Mouse (Mus musculus): ENCODE results near the gene Ascl2. TPM values are rescaled to one million over a fixed set of nuclear protein-coding genes. Genes with fewer than 3 reads are reported as not detected.

Gene Ascl2
- polyA plus RNA-seq (2017; shearing (Covaris generic)): under 1 TPM in 1 of 2 experiments, not detected in 1; 0.29 TPM

DNA sequence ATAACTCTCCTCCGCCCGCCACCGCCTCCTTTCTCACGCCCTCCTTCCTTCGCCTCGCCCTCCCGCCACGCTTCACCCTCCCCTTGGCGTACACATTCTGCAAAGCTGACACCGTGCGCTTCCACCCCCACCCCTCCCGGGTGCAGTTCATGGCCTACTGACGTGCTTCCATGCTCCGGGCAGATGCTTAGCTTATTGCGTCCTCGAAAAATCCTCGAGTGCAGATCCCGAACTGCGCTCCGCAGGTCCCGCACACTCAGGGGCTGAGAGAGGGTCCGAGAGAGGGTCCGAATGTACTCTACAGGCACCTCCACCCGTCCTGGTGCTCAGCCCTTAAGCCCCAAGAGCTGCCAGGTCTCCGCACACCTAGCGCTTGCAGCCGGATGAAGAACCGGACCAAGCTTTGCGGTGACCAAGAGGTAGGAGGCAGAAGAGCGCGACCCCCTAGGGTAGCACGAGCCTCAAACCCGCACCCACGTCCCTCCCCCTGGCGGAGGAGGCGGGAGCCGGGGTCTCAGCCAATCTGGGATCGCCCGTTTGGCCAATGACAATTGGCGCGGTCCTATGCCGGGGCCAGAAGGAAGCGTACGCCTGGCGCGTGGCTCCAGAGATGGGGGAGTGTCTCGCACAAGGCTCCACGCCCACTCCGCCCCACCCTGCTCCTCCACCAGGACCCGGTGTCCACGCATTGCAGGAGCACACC, at the start of gene Ascl2:
Gene Ascl2 (minus strand): TSS at position 456 of the 703 bp plus-strand sequence.
- ATAC-seq: no peak

DNA sequence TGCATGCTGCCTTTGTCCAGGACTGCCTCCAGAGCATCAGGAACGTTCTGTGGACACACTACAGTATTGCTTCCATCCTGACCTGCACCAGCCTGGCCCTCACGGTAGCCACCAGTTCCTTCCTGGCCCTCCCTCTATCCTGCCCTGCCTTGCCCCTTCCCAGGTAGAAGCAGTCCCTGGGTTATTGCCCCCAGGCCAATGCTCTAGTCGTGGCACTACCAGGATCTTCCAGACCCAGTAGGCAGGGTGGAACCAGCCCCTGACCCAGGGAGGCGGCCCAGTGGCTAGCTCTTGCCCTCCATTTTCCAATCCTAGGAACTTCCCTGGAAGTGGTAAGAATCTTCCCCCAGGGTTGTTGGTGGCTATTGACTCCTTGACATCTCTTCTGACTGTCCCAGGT, 48.1 kb upstream of the Ascl2 start:
- no peak for ATAC-seq

DNA sequence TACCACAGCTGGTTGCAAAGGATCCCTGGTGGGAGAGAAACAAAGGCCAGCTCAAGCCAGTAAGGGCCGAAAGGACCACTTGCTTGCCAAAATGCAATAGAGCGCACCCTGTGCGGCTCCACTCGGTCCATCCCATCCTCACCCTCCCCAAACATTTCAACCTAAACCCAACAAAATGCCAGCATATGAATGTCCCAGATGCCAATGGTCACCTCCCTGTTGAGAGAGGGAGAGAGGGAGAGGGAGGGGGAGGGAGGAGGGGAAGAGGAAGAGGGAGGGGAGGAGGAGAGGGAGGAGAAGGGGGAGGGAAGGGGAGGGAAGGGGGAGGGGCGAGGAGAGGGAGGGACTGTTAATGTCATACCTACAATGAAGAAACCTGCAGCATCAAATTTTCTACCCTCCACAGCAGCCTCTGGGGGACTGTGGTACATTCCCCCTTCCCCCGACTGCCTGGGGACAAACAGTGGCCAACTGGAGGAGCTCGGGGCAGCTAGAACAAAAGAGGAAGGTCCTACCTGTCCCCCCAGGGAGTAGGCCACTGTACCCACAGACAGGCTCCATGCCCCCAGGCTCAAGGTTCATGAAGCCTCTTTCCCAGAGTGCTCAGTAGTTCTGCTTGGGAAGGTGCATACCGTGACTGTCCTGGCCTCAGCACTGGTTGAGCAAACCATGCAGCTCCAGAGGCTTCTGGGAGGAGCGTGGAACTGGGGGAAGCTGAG, 47.5 kb upstream of the Ascl2 start:
- ATAC-seq: no peak

DNA sequence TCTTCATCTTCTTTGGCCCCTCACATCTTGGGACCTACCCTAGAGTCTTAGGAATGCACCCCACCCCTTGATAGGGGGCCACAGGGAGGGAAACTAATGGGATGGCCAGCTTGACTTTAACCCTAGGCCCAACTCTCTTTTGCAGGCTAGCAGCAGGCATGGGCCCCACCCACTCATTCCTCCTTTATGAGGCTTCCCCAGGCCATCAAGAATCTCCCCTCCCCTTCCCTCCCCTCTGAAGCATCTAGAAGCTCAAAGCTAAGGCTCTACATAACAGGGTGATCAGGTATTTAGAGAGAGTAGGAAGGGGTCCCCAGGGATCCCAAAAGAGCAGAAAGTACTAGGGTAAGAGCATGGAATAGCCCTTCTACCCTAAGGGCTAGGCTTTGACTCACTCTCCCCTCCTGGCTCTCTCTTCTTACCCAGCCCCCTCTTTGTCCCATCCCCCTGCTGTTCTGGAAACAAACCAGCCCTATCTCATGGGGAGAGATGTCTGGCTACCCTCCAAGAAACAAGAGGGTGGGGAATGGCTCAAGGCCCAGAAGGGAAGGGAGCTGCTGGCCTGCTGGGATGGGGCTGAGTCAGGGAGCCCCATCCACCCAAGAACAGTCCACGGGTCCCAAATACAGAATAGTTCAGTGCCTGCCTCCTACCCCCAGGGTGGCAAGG, 46.8 kb upstream of the Ascl2 start:
- no peak for ATAC-seq

DNA sequence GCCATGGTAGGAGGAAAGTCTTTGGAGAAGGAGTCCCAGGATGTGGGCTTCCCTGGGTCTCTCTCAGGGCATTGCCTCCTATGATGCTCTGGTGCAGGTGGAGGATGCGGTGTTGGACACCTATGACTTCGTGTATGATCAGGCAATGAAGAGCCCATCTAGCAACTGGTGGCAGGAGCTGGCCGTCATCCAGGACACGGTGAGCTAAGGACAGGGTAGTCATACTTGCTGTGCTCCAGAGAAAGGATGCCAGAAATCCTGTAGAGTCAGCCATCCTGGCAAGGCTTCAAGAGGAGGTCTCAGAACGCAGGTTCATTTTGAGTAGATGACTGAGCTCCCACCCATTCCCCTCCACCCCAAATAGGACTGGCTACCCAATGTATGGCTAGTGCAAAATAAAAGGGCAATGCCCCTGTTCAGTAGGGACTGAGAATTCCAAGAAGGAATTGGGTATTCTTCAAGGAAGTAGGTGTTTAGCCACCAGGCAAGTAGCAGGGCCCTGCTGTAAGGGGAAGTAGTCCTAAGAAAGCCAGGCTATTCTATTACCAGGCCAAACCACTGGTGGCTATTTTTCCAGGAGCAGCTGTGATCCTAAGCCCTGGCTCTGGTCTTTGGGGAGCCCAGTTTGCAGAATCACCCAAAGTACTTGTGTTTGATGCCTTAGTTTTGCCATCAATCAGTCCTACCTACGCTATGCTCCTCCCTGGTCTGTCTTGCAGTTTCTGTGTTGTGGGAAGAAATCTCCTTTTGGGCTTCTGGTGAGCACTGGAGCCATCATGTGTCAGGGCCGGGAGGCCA, 46.0 kb upstream of the Ascl2 start:
- ATAC-seq: no peak

DNA sequence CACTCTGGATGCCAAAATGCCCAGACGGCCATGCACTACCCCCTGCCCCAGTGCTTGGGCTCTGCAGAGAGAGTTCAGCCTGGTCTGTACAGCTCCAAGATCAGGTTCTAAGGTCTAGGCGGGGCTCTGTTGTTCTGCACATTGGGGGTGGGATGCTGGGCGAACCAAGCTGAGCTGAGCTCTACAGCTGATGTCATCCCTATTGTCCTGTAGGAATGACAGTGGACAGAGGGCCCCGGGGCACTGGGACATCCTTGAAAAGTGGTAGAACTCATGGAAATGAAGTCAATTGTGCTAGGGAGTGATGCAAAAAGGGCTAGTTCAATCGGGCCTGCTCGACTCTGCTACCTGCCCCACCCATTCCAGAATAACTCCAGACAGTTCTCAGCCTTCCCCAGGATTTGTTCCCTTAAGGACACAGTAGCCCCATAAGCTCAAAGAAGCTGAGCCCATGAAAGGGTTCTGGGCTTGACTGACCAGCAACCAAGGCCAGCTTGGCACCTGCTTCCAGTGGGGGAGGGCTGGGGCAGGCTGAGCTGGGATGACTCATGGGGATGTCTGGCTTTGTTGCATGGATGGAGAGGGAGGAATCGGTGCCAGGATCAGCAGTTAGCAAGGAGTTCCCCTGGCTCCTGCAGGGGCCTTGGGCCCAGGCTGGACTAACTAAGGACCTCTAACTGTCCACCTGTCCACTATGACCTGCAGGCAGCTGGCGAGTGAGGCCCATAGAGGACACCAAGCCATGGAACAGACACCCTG, 44.5 kb upstream of the Ascl2 start:
- no peak for ATAC-seq

DNA sequence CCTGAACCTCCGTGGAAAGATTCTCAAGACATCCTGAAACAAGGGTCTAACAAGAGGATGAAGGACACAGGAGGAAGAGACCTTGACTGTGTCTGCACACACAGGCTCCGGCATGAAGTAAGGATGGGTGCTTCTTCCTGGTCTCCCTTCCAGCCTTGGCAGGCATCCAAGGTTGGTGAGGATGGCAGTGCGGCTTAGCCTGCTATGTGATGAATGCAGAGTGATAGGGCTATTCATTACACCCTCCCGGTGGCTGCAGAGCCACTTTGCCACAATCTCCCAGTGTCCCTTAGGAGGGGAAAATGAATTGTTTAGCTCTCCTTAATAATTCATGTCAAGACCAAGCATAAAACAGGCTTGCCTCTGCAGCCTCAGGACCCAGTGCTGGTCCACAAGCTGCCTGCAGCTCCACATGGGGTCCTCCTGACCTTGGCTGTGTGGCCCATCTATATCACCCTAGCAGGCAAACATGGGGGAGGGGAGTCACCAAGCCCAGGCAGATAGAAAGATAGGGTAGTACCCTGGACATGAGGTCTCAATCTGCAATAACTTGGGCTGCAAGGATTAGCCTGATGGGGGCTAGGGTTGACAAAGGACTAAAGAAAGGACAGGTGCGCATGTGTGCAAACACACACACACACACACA, 43.3 kb upstream of the Ascl2 start:
- ATAC-seq: no peak

DNA sequence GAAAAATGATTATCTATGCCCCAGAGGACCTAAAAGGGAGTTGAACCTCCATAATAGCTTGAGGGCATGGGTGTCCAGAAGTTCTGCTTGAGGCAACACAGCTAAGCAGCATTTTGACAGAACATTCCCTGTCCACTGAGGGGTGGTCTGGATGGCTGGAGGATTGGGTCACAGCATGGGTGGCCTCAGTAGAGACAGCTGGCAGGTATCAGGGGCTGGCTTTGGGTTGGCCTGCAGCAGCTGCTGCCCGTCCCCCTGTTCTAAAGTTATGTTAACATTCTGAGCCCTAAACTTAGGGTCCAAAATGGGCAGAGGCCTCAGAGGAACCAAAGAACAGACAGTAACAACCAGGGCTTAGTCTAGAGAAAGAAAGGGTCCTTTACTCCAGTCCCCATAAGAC, 42.2 kb upstream of the Ascl2 start:
- ATAC-seq: no peak

DNA sequence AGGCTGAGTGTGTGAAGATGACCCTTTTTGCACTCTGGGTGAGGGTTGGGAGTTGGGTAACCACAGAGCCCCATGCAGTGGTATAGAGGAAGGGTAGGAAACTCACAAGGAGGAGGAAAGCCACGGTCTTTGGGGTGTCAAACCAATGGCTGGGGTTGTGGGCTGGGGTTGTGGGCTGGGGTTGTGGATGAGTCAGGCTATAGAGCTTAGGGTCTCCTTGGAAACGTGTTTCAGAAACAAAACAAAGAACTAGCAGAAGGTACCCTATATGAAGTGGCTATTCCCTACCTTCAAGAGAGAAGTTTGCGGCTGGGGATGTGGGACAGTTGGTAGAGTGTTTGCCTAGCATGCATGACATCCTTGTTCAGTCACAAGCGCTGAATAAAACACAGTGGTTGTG, 40.9 kb upstream of the Ascl2 start:
- no peak for ATAC-seq

DNA sequence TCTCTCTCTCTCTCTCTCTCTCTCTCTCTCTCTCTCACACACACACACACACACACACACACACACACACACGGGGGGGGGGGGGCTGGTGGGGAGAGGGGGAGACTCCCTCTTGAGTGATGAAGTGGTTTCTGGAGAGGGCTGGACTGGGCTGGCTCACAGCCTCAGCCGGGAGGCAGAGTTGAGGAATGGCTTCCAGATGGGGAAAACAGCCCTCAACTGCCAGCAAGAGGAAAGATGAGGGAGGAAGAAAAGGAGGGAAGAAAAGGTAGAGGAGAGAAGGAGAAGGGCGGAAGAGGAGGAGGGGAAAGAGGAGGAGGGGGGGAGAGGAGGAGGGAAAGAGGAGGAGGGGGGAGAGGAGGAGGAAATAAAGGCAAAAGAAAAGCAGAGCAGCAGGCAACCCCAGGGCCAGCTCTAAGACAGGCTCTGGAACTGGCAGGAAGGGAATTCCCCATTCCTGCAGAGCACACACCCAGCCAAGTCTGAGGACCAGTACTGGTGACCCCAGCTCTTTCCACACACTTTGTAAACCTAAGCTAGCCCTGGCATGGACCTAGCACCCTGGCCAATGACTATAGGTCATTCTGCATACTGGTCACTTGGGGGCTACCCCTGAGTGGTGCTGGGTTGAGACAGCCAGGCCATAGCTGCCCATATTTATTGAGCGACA, 40.1 kb upstream of the Ascl2 start:
- ATAC-seq: no peak

DNA sequence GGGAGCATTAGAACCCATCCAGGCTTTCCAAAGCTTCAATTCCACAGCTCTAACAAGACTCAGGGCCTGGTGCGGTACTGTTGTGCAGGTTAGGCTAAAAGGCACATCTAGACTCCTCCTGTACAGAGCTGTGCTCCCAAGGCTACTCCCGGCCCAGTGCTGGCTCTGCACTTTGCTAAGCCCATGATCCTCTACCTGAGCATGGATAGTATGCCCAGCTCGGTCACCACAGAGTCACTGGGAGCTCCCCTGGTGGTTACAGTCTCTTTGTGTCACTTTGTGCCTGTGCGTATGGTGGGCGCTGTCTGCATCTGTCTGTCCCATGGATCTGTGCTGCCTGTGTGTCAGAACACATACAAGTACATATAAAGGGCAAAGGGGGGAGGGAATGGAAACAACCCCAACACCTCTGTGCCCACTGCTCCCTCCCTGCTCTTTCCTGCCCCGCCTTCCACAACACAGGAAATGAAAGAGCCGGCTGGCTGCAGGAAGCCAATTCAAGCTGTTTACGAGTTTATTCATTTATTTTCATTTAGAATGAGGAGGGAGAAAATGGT, 39.4 kb upstream of the Ascl2 start:
- peak; percentile 61 for ATAC-seq

DNA sequence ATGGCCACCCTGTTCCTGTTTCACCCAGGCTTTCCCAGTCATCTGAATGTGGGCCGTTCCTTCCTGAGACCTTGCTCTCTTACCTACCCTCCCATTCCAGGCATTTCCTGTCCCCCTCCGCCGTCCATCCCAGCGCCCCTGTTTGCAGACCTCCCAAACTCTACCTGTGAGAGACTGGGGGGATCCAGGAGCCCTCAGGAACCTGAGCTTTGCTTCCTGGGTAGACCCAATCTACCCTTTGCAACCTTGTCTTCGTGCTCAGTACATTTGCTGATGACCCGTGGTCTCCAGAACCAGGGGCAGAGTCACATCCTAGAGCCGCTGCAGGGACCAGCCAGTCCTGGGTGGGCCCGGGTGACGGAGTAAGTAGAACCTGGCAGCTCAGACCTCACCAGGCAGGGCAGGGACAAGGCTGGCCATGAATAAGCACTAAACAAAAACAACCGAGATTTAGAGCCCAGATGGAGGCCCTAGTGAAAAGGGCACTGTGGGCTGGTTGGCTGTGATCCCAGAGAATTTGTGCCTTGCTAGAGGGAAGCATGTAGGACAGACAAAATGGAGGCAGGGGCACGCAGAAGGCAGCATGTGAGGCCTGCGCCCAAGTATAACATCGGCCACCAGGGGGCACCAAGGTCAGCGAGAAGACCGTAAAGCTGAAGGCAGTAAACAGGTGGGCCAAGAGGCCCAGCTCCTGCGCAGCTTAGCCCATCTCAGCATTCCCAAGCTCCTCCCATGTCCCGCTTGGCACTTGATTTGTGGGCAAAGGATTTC, 38.7 kb upstream of the Ascl2 start:
- peak; percentile 30 for ATAC-seq

DNA sequence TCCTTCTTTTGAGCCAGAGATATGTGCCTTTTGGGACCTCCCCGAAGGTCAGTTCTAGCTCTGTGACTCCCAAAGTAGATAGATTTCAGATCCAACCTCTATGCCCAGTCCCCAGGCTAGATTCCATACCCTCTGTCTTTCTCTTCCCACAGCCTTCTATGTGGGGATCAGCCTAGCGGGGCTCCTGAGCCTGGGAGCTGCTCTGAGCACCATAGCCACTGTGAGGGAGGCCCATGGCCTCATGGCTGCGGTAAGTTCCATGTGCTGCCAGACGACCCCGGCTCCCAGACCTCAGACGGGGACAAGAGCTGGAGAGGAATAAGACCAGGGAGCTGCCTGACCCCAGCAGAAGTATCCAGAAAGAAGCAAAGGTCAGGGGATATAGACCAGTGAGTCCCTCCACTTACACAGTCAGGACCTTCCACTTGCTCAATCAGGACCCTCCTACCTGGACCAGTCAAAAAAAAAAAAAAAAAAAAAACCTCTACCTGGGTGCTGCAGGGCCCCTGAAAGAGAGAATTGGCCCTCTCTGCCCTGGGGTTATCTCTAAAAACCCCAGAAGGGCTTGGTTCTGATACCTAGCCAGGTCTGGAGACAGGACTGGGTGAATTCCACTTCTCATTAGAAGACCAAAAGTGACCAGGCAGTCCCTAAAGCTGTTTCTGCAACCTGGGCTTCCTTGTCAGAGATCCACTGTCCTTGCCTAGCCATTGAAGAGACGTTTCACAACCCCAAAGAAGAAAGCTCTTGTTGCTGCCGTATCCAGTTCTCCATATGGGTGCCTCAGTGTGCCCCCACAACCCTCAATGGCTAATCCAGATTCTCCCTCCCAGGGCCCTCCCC, 37.9 kb upstream of the Ascl2 start:
- ATAC-seq: no peak

DNA sequence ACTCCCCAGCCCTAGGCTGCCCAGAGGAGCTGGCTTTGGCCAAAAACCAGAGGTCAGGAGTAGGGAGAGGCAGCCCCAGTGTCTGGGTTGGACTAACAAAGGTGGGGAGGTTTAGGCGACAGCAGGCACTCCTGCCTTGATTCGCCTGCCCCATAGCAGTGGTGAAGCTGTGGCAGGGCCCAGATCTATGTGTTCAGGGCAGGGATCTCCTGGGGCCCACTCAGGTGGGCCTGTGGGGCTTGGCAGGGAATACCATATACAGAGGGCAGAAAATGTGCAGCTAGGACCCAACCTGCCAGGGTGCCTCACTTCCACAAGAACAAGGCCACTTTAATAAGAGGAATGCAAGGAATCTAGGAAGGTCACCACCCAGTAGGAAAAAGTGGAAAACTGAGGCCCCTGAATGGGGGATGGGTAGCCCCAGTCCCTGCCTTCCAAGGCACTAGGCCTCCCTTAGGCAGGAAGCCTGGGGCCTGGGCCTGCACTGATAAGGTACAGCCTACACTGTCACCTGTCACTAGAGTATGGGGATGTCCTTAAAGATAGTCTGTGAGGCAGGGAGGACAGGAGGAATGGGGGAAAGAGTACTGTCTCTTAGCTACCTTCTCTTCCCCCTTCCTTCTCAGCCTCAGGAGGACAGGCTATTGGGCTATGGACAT, 37.2 kb upstream of the Ascl2 start:
- no peak for ATAC-seq

DNA sequence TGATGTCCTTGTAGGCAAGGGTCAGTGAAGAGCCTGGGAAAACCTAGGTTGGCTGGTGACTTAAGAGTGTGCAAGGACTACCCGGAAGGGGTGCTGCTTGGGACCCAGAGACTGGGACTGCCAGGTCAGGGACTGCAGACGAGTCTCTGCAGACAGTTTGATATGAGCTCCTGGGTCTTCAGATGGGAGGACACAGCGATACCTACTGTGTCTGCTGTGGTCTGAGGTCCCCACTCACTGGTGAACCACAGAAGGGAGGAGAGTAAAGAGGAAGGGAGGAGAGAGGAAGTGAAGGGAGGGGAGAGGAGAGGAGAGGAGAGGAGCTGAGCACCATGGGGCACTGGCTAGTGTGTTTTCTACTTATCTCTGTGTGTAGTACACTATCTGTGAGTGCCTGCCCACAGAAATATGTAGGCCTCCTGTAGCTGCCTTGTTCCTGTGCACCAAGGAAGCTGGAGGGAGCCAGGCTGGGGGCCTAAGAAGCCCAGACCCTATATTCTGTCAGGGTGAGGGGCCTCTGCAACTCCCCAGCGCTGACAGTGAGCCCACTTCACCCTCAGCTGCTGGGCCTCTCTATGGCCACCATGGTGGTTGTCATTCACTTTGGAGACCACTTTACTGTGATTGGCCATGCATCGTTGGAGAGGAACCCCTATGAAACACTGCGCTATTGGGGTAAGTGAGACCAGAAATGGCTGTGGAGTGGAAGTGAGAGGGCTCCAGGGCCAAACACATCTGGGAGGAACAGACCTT, 36.5 kb upstream of the Ascl2 start:
- ATAC-seq: peak; percentile 62

DNA sequence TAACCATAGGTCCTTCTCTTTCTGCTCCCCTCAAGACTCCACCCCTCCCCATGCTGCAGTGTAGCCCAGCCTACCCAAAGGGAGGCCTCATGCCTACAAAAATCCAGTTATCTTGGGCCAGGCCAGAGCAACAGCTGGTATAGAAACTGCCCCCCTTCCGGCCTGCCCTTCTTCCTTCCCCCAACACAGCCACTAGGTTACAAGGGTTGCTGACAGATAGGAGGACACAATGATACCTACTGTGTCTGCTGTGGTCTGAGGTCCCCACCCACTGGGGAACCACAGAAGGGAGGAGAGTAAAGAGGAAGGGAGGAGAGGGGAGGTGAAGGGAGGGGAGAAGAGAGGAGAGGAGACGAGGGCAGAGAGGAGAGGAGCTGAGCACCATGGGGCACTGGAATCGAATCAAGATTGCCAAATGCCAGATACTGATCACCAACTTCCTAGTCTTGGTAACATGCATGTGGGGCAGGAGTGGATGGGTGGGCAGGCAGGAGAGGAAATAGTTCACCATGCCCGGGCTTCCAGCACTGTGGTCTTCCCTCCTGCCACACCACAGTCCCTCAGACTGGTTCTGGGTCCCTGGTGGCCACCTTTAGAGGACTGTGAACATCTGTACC, 35.8 kb upstream of the Ascl2 start, which contains the start of gene Tspan32:
Gene Tspan32 (plus strand): TSS at position 320 of the 617 bp plus-strand sequence.
- peak; percentile 65 for ATAC-seq

DNA sequence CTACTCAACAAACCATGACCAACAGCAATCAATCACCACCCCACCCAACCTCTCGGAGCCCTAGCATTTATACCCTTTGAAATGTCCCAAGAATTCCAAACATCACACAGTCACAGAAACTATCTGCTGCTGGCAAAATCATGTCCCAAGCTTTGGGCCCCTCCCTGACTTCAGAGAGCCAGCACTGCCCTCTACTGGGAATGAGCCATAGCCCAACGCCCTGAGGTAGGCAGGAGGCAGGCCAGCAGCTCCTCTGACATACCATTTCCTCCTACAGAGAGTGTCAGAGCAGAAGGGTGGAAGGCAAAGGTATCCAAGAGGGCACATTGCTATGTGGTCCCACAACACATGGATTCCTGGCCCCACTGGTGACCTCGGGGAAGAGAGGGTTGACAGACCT, 33.6 kb upstream of the Ascl2 start:
- no peak for ATAC-seq
